Mouse (Mus musculus) embryonic facial prominence, embryonic 12.5 days (tissue): ENCODE data around the gene Hnrnph2. TPM values are rescaled to one million over a fixed set of nuclear protein-coding genes. Genes with fewer than 3 reads are reported as not detected.

Experiments
- ATAC-seq: fragments of 200-750 bp; cut with Nextera tagmentation; 2 replicates; pipeline ENCODE4 v1.8.0; 2017; ENCODE audit not compliant: insufficient number of reproducible peaks, insufficient read depth, low FRiP score, low TSS enrichment
- H3K27ac ChIP-seq: fragments of 300-500 bp; sonication (generic); 2 replicates; pipeline ENCODE4 v1.5.1; 2016; ENCODE audit warnings: mild to moderate bottlenecking
- H3K27me3 ChIP-seq: fragments of 300-500 bp; sonication (generic); 2 replicates; pipeline ENCODE4 v1.6.1; 2016; ENCODE audit warnings: mild to moderate bottlenecking, moderate library complexity
- H3K36me3 ChIP-seq: fragments of 300-500 bp; sonication (generic); 2 replicates; pipeline ENCODE4 v1.6.1; 2016; ENCODE audit warnings: mild to moderate bottlenecking
- H3K4me1 ChIP-seq: fragments of 300-500 bp; sonication (generic); 2 replicates; pipeline ENCODE4 v1.6.1; 2016
- H3K4me2 ChIP-seq: fragments of 300-500 bp; sonication (generic); replicated peaks from 2 replicates; pipeline ENCODE4 v1.6.1; 2016; ENCODE audit warnings: mild to moderate bottlenecking, moderate library complexity
- H3K4me3 ChIP-seq: fragments of 300-500 bp; sonication (generic); 2 replicates; pipeline ENCODE4 v1.5.1; 2016; ENCODE audit warnings: mild to moderate bottlenecking
- H3K9ac ChIP-seq: fragments of 300-500 bp; sonication (generic); 2 replicates; pipeline ENCODE4 v1.6.1; 2016; ENCODE audit warnings: mild to moderate bottlenecking, moderate library complexity
- H3K9me3 ChIP-seq: fragments of 300-500 bp; sonication (generic); 2 replicates; pipeline ENCODE4 v1.6.1; 2016; ENCODE audit warnings: mild to moderate bottlenecking, moderate library complexity
- WGBS: fragments of 180-500 bp; shearing (Covaris S2); methylation state at CpG from one replicate; pipeline ENCODE4 v1.1.7; 2016; 5-methylcytosine and 5-hydroxymethylcytosine counted together
- polyA plus RNA-seq: library from polyadenylated mRNA; unstranded; fragments of >200 nt; fragmentation: Nextera tagmentation; extraction: Ambion mirVana; gene quantifications from 2 replicates; pipeline ENCODE4 v1.2.1, GENCODE M21; 2016

Gene Hnrnph2
- polyA plus RNA-seq, 1 experiment from 2014 or later, result 174 TPM

DNA sequence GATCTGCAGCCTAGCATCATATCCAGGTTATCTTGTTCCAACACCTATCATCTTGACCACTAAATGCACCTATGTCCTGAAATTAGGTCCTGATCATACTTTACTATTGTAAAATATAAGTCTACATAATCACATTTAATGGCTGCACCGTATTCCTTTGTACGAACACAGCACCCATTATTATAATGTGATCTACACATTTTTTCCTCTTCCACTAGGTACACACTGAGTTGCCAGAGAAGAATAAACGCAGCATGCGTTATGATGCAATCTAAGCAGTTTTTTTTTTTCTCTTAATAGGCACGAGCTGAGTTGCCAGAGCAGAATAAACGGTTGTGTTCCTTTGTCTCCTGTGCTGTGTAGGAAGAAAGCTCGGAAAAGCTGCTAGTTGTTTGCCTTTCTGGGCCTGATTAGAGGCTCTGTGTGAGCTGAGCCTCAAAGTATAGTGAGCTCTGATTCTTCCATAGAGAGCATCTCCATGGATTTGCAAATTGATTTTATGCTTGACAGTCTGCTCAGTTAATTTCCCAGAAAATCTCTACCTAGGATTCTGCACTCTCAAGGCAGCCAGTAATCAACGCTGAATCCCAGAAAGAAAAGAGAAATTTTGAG, 19.4 kb downstream of the Hnrnph2 start:
- Histone ChIP-seq H3K27ac (no peak overlapping the region), H3K27me3 (no peaks in the 10 kb centered on the region), H3K9ac (no peak overlapping the region), H3K9me3 (no peaks in the 10 kb centered on the region), H3K4me2 (no peak overlapping the region), H3K4me3 (no peak overlapping the region), H3K4me1 (no peaks in the 10 kb centered on the region), H3K36me3 (no peaks in the 10 kb centered on the region)
- 39% methylated on average over 8 of the region's 8 CpGs for WGBS
- ATAC-seq, result no peak

DNA sequence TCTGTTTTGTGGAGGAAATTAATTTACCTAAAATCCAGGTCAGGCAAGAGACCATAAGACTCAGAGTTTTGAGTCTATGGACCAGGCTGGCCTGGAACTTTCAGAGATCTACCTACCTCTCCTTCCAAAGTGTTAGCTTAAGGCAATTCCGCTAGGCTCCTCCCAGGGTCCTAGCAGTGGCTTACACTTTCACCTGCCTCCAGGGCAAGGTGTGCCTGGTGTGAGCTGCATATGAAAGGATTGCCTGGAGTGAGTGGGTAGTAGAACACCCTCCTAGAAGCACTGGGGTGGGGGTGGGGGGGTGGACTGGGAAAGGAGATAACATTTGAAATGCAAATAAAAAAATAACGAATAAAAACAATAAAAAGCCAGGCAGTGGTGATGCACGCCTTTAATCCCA, 20.7 kb downstream of the Hnrnph2 start:
- WGBS, result 79% methylated on average over 3 of the region's 3 CpGs
- no peaks in the 10 kb centered on the region for H3K4me1 ChIP-seq
- no peak overlapping the region for H3K4me2 ChIP-seq
- H3K4me3 ChIP-seq, result no peak overlapping the region
- H3K36me3 ChIP-seq, result no peaks in the 10 kb centered on the region
- H3K27ac ChIP-seq, result no peak overlapping the region
- H3K27me3 ChIP-seq, result no peaks in the 10 kb centered on the region
- ATAC-seq, result no peak
- no peak overlapping the region for H3K9ac ChIP-seq
- H3K9me3 ChIP-seq, result no peaks in the 10 kb centered on the region

DNA sequence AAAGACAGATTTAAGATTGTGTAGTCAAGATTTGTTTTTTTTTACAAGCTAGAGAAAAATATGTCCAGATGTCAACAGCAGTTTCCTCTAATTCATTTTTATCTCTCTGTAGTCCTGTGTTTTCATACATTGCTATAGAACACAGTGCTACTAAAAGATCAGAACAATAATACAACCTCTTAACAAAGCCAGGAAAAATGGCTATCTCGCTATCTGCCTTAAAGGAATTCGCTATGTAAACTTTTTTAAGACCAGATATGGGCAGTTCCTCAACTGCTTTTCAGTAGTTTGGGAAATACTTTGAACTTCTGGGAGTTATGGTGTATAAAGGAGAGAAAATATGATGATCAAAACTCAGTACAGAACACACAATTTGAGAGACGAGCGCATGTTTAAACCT, 22.4 kb downstream of the Hnrnph2 start:
- H3K4me1 ChIP-seq, result no peaks in the 10 kb centered on the region
- no peaks in the 10 kb centered on the region for H3K36me3 ChIP-seq
- H3K9me3 ChIP-seq, result no peaks in the 10 kb centered on the region
- ATAC-seq, result no peak
- H3K27me3 ChIP-seq, result no peaks in the 10 kb centered on the region
- no peak overlapping the region for H3K27ac ChIP-seq
- H3K4me3 ChIP-seq, result no peak overlapping the region
- no peak overlapping the region for H3K4me2 ChIP-seq
- H3K9ac ChIP-seq, result no peak overlapping the region
- WGBS, result 84% methylated on average over 4 of the region's 4 CpGs

DNA sequence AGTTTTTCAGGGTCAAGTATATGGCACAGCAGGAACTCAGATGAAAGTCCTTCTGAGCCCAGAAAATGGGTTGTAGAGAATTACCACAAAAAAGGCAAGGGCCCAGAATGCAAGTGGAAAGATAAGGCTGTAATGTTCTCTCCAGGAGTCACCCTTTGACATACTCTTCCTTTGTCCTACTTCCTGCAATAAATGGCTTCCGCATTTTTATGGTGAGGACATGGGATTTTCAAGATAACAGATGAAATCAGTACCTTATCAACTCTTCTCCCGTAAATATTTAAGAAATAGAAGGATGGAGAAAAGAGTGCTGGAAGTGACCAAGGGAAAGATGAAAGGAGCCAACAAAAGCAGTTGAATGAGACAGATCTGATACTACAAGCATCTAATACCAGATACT, 27.2 kb downstream of the Hnrnph2 start:
- Histone ChIP-seq H3K4me1 (no peaks in the 10 kb centered on the region), H3K27ac (no peak overlapping the region), H3K36me3 (no peaks in the 10 kb centered on the region), H3K4me2 (no peak overlapping the region), H3K9me3 (no peaks in the 10 kb centered on the region), H3K9ac (no peak overlapping the region), H3K27me3 (no peaks in the 10 kb centered on the region), H3K4me3 (no peak overlapping the region)
- 88% methylated on average over 2 of the region's 2 CpGs for WGBS
- no peak for ATAC-seq

DNA sequence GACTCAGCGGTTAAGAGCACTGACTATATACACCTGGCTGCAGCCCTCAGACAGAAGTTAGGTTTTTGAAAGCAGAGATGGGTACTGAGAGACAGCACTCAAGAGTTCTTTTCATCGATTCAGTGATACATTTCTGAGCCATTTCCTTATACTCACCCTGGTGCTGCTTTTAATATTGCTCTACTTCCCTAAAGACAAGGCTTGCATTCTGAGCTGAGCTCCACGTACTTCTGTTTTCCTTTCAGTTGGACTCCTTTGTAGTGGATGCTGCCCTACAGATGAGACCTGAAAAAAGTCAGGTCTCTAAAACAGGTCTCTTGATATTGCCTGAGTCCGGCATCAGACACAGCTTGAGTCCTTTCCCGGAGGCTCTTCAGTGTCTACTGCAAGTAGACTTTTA, 31.7 kb downstream of the Hnrnph2 start:
- Histone ChIP-seq H3K9ac (no peak overlapping the region), H3K4me1 (no peaks in the 10 kb centered on the region), H3K36me3 (no peaks in the 10 kb centered on the region), H3K9me3 (no peaks in the 10 kb centered on the region), H3K27ac (no peak overlapping the region), H3K4me2 (no peak overlapping the region), H3K4me3 (no peak overlapping the region), H3K27me3 (no peaks in the 10 kb centered on the region)
- WGBS, result 90% methylated on average over 5 of the region's 5 CpGs
- ATAC-seq, result no peak

DNA sequence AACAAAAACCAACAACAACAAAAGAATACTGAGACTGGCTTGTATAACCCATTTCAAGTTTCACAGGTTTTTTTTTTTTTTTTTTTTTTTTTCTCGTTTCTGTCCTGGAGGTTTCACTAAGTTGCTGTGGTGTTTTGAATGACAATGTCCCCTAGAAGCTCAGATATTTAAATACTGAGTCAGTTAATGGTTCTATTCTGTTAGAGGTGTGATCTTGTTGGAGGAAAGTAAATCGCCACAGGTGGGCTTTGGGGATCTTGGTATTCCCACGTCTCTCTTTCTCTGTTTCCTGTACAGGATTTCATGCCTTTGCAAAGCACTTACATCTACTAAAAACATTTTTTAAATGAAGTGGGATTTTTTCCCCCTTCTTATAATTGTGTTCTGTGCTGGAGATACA, 34.1 kb downstream of the Hnrnph2 start:
- Histone ChIP-seq H3K4me3 (no peak overlapping the region), H3K9me3 (no peaks in the 10 kb centered on the region), H3K27me3 (no peaks in the 10 kb centered on the region), H3K36me3 (no peaks in the 10 kb centered on the region), H3K9ac (no peak overlapping the region), H3K27ac (no peak overlapping the region), H3K4me2 (no peak overlapping the region), H3K4me1 (no peaks in the 10 kb centered on the region)
- 45% methylated on average over 3 of the region's 3 CpGs for WGBS
- no peak for ATAC-seq

DNA sequence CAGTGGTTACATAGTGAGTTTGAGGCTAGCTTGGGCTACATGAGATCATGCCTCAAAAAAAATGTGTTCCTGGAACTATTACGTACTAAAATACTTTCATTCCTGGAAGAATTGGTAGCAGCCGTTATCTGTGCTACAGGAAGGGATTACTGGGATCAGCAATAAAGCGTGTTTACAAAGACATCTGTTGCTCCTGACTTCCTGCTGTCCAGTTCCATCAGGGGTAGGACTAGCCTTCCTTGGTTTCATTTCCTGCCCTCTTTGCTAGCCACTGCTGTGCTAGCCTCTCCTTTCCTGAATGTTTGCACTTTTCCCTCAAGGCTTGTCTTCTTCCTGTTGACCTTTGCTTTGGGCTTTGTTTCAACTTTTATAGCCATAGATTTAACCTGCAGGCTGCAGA, 34.9 kb downstream of the Hnrnph2 start:
- 49% methylated on average over 3 of the region's 3 CpGs for WGBS
- Histone ChIP-seq H3K4me2 (no peak overlapping the region), H3K27ac (no peak overlapping the region), H3K4me3 (no peak overlapping the region), H3K27me3 (no peaks in the 10 kb centered on the region), H3K36me3 (no peaks in the 10 kb centered on the region), H3K4me1 (no peaks in the 10 kb centered on the region), H3K9ac (no peak overlapping the region), H3K9me3 (no peaks in the 10 kb centered on the region)
- ATAC-seq, result no peak

DNA sequence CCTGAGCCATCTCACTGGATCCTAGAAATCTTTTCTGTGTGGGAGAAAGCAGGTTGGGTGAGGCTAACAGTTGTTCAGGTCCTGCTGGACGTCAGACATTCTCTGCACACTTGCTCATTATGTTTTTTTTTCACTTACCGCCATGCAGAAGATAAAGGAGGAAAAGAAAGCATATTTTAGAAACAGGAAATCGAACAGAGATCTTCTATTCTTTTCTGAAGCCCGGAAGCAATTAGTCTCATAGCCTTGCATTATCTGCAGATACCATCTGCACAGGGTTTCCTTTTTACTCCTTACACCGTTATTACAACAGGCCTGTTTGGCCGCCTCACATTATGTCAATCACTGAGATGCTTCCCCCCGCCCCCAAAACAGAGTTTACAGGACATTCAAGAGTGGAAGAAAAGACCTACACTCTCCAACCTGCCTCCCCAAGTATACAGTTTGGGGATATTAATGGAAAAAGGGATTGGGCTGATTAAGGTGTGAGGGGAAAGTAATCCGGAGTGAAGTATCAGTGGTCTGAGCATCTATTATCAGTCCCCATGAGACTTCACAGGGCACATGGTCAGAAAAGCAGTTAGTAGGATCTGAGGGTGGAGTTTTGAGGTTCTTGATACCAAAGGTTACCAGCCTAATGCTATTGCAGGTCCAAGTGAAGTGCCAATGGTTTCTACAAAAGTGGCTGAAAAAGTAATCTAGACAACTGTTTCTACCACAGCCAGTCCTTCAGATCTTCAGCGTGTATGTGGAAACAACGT, 40.2 kb downstream of the Hnrnph2 start:
- Histone ChIP-seq H3K27ac (no peak overlapping the region), H3K27me3 (no peaks in the 10 kb centered on the region)

DNA sequence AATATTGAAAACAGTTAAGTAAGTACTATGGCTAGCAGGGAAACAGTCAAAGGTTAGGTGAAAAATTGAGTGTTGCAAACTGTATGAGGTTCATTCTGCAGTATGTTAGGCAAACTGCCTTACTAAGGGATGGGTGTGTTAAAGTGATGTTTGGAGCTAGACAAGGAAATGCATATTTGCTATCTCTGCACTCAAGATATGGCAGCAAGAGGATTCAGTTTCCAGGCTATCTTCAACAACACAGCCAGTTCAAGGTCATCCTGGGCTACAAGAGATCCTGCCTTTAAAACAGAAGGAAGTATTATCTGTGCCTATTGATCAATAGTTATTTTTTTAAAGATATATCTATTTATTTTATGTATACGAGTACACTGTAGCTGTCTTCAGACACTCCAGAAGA, 45.4 kb downstream of the Hnrnph2 start:
- no peak for ATAC-seq

More for the DNA sequence above, 40.2 kb downstream of the Hnrnph2 start:
- no peak overlapping the region for H3K9ac ChIP-seq
- H3K4me2 ChIP-seq, result no peak overlapping the region
- no peaks in the 10 kb centered on the region for H3K4me1 ChIP-seq
- no peaks in the 10 kb centered on the region for H3K36me3 ChIP-seq
- ATAC-seq, result no peak
- 61% methylated on average over 10 of the region's 10 CpGs for WGBS
- H3K9me3 ChIP-seq, result no peaks in the 10 kb centered on the region
- H3K4me3 ChIP-seq, result no peak overlapping the region

DNA sequence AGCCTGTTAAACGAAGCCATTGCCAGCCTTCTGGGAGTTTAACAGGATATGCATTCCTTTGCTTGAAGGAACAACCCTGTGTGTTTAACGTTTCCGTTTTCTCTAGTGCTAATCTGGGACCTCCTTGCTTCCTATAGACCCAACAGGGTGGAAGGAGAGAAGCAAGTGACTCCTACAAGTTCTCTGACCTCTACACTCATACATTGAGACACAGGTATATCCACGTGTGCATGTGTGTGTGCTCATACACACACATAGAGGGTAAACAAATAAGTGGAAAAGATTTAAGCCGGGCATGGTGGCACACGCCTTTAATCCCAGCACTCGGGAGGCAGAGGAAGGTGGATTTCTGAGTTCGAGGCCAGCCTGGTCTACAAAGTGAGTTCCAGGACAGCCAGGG, 46.4 kb downstream of the Hnrnph2 start:
- no peak for ATAC-seq
- H3K9me3 ChIP-seq, result no peaks in the 10 kb centered on the region
- 62% methylated on average over 8 of the region's 8 CpGs for WGBS
- no peaks in the 10 kb centered on the region for H3K27me3 ChIP-seq
- no peaks in the 10 kb centered on the region for H3K36me3 ChIP-seq
- H3K4me3 ChIP-seq, result no peak overlapping the region
- no peaks in the 10 kb centered on the region for H3K4me1 ChIP-seq
- no peak overlapping the region for H3K27ac ChIP-seq
- H3K4me2 ChIP-seq, result no peak overlapping the region
- H3K9ac ChIP-seq, result no peak overlapping the region

More for the DNA sequence above, 45.4 kb downstream of the Hnrnph2 start:
- no peaks in the 10 kb centered on the region for H3K36me3 ChIP-seq
- no peaks in the 10 kb centered on the region for H3K9me3 ChIP-seq
- no peaks in the 10 kb centered on the region for H3K4me1 ChIP-seq
- WGBS, result 78% methylated on average over 1 of the region's 1 CpGs
- no peak overlapping the region for H3K4me3 ChIP-seq
- H3K27ac ChIP-seq, result no peak overlapping the region
- H3K27me3 ChIP-seq, result no peaks in the 10 kb centered on the region
- H3K4me2 ChIP-seq, result no peak overlapping the region
- no peak overlapping the region for H3K9ac ChIP-seq

DNA sequence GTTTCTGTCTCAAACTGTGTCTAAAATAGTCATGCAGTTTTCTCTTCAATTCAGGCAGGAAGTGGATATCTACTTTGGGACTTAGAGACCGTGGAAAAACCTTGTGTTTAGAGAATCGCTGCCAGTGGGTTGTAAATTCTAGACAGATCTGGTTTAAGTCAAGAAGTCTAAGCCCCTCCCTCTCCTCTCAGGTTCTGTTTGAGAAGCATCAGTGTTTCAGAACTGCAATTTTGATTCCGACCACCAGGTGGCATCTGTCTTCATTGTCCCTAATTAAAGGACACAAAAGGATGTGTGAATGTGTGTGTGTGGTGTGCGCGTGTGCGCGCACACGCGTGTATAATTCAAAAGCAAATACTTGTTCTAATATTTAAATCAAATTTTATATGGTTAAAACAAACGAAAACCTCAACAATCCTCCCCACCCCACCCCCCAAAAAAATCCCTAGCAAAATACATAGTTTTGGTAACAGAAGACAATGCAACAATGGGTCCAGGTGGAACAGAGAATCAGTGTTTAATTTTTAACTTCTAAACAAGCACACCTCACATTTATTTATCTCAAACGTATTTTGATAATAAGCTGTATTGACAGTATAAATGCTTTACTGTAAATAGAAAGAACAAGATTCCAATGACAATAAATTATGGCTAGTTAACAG, 47.2 kb downstream of the Hnrnph2 start:
- no peak overlapping the region for H3K4me3 ChIP-seq
- H3K27me3 ChIP-seq, result no peaks in the 10 kb centered on the region
- WGBS, result 20% methylated on average over 11 of the region's 11 CpGs
- no peak for ATAC-seq
- H3K9ac ChIP-seq, result no peak overlapping the region
- H3K27ac ChIP-seq, result no peak overlapping the region
- no peaks in the 10 kb centered on the region for H3K4me1 ChIP-seq
- H3K4me2 ChIP-seq, result no peak overlapping the region
- H3K9me3 ChIP-seq, result no peaks in the 10 kb centered on the region
- H3K36me3 ChIP-seq, result no peaks in the 10 kb centered on the region

DNA sequence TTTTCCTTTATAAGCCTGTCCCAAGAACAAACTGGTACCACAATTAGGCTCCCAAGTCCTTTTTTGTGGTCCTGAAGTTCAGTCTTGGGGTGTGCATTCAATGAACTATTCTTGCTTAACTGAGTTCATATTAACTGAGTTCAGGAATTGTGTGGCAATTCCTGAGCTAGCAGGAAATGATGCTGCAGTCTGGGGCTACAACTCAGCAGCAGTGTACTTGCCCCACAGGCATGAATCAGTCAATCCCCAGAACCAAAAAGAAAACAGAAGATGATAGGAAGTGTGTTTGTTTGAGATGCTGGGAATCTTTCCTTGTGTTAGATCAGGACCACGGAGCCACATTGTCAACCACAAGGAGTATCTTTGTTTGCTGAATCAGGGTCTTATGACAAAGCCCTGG, 51.1 kb downstream of the Hnrnph2 start:
- no peaks in the 10 kb centered on the region for H3K36me3 ChIP-seq
- H3K4me2 ChIP-seq, result no peak overlapping the region
- WGBS, result 78% methylated on average over 1 of the region's 1 CpGs
- no peaks in the 10 kb centered on the region for H3K4me1 ChIP-seq
- no peak overlapping the region for H3K9ac ChIP-seq
- H3K4me3 ChIP-seq, result no peak overlapping the region
- H3K9me3 ChIP-seq, result no peaks in the 10 kb centered on the region
- H3K27ac ChIP-seq, result no peak overlapping the region
- ATAC-seq, result no peak
- no peaks in the 10 kb centered on the region for H3K27me3 ChIP-seq
